Mouse (Mus musculus) lung, postnatal 0 days (tissue): ENCODE data around the gene Lpp.

ENCODE experiments used
- CTCF ChIP-seq: IDR thresholded peaks from 2 replicates; pipeline ENCODE4 v1.5.1; 2016; ENCODE audit warnings: antibody characterized with exemption, mild to moderate bottlenecking
- EP300 ChIP-seq: IDR thresholded peaks from 2 replicates; pipeline ENCODE4 v1.6.1; 2016; ENCODE audit warnings: antibody characterized with exemption, mild to moderate bottlenecking, control low read depth

- TF ChIP-seq CTCF (no peak), EP300 (peak; percentile 56)
Measured at GRCm38 (mm10) chr16:24434026-24434425, 40.7 kb downstream of the Lpp start.
